Mouse (Mus musculus): ENCODE measurements at regions not wholly inside any gene's neighbourhood (a gene's known extent, or its start where the extent isn't known, plus 50 kb on each side); places are given as distances from the start of the nearest gene placed in this dataset.

DNA sequence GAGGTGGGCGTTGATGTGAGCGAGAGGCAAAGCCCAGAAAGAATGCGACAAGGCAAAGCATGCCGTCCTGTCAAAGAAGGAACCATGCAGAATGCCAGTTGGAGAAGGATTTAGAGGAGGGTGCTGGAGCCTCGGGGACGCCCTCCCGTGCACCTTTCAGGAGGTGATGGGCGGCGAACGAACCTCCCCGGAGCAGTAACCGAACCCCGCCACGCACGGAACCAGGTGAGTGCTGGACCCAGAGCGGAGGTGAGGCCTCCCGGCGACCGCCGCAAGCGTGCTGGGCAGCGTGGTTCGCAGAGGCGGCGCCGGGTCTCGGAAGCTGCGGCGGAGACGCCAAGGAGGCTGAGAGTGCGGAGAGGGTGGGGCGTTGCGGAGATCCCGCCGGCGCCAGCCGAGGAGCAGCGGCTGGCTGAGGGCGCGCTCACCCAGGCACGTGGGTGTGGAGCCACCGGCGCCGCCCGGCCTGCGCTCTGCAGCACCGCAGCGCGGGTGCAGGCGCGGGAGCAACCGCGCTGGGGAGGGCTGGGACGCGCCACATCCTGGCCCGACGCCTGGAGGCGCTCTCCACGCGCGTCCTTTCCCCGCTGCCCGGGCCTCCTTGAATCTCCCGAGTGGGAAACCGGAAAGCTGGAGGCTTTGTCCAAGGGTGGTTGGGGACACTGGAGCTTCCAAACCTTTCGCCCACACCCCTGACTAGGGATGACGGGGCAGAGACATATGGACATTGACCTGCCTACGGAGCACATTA, 178.3 kb upstream of the Topaz1 start:
- no peak for ATAC-seq (ENCODE audit: insufficient number of reproducible peaks, low FRiP score)
- Histone ChIP-seq H3K27me3 (replicated peaks) (peaks cover 87% of the 10 kb centered on the region), H3K9ac (peak overlapping the region; percentile 21; the same call in 1 of the 2 replicates), H3K4me1 (replicated peaks) (peaks cover 45% of the 10 kb centered on the region), H3K27ac (ENCODE audit: poor library complexity, severe bottlenecking) (no peak overlapping the region), H3K9me3 (replicated peaks) (no peaks in the 10 kb centered on the region), H3K4me2 (peak overlapping the region; percentile 78), H3K4me3 (peak overlapping the region; percentile 45), H3K36me3 (no peaks in the 10 kb centered on the region)
- under 1% methylated on average over 68 of the region's 68 CpGs for WGBS

DNA sequence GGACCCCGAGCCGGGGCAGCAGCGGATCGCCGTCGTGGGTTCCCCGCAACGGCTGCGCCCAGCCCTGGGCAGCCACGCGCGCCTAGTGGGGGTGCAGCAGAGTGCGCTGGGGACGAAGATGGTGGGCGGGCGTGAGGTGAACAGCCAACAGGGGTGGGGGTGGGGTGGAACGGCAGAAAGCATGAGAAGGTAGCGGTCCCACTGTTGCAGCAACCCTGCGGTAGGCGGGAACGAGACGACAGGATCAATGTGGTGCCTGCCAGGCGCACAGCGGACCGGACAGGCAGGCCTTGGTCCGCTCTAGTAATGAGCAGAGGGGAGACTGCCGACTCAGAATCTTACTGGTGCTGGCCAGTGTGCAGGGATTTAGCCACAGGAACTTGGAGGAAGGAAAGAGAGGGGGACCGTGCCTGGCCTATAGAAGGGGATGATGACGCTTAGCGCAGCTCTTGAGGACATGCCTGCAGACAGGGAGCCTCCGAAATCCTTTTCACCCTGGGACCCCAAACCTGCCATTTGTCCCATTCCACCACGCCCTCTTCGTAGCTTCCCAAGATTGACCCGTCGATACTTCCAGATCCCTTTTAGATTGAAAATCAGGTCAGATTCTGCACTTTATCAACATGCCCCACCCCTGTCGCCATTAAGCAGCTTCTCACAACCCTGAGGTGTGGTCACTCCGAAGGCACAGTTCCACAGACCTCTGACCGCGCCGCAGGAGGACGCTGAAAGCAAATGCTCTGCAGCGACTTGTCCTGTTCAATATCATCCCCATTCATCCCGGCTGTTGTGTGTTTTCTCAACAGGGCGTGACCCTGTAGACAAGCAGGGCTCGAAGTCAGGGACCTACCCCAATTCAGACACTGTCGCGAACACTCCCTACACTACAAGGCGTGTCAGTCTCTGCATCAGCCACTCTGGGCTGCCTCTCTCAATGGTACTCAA, 177.4 kb upstream of the Topaz1 start:
- ATAC-seq (ENCODE audit: insufficient number of reproducible peaks, low FRiP score): 0 out of 2 replicates have a peak, but pooled peaks have one; percentile 28

DNA sequence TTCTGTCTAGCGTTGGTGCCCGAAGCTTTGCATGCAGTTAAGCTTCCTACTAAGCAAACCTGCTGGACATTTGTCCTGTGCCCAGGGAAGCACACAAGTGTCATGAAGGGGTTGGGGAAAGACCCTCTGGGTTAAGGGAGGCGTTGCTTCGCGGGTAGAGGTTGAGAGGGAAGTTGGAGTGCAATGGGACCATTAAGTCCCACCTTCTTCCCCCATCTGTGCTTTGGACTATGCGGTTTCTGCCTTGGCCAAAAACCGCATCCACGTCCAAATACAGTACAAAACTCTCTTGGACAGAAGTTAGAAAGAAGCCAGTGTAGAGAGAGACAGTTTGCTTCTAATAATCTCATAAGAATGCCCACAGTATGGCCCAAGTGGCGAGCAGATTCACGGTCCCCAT, 176.1 kb upstream of the Topaz1 start:
- 5% methylated on average over 10 of the region's 10 CpGs for WGBS
- no peak overlapping the region for H3K27ac ChIP-seq (ENCODE audit: poor library complexity, severe bottlenecking)
- no peak for ATAC-seq (ENCODE audit: insufficient number of reproducible peaks, low FRiP score)
- no peaks in the 10 kb centered on the region for H3K9me3 ChIP-seq (replicated peaks)
- H3K36me3 ChIP-seq: no peaks in the 10 kb centered on the region
- peaks cover 45% of the 10 kb centered on the region for H3K4me1 ChIP-seq (replicated peaks)
- no peak overlapping the region for H3K4me3 ChIP-seq
- no peak overlapping the region for H3K9ac ChIP-seq
- peaks cover 91% of the 10 kb centered on the region for H3K27me3 ChIP-seq (replicated peaks)
- H3K4me2 ChIP-seq: peak overlapping the region; percentile 99

More for the DNA sequence above, 177.4 kb upstream of the Topaz1 start:
- Histone ChIP-seq H3K9ac (no peak overlapping the region), H3K27ac (ENCODE audit: poor library complexity, severe bottlenecking) (no peak overlapping the region), H3K4me3 (peak overlapping the region; percentile 45), H3K4me1 (replicated peaks) (peaks cover 45% of the 10 kb centered on the region), H3K4me2 (peak overlapping the region; percentile 78), H3K36me3 (no peaks in the 10 kb centered on the region), H3K9me3 (replicated peaks) (no peaks in the 10 kb centered on the region), H3K27me3 (replicated peaks) (peaks cover 87% of the 10 kb centered on the region)
- WGBS: 1% methylated on average over 48 of the region's 48 CpGs

DNA sequence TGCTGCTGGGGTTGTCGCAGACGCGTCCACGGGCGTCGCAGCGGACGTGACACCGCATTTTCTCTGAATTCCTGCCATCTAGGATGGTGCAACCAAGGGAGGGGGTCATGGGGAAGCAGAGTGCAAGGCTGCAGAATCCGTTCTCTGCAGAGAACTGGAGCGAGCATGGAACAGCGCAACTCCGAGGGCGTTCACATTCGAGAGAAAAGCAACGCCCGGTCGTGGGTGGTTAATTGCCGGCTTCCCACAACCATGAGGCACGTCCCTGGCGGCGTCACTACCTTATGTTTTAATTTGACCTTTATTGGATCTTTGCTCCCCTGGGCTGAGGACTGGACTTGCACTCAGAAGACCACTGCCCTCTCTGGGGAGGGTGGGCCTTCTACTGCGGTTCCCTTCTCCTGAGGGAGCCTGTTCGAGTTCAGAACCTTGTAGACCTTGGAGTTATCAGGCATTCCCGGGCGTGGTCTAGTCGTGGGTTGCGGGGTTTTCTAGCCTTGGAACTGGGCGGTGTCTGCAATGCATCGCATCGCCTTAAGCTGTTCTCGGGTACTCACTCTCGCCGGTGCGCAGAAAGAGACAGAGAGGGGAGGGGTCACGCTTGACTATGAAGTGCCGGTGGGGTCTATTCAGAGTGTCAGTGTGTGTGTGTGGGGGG, 175.6 kb upstream of the Topaz1 start:
- Histone ChIP-seq H3K9me3 (replicated peaks) (no peaks in the 10 kb centered on the region), H3K27ac (ENCODE audit: poor library complexity, severe bottlenecking) (no peak overlapping the region), H3K9ac (peak overlapping the region; percentile 56), H3K36me3 (no peaks in the 10 kb centered on the region), H3K27me3 (replicated peaks) (peaks cover 94% of the 10 kb centered on the region), H3K4me1 (replicated peaks) (peaks cover 45% of the 10 kb centered on the region), H3K4me3 (peak overlapping the region; percentile 55), H3K4me2 (peak overlapping the region; percentile 99)
- 1% methylated on average over 37 of the region's 37 CpGs for WGBS
- ATAC-seq (ENCODE audit: insufficient number of reproducible peaks, low FRiP score): no peak

DNA sequence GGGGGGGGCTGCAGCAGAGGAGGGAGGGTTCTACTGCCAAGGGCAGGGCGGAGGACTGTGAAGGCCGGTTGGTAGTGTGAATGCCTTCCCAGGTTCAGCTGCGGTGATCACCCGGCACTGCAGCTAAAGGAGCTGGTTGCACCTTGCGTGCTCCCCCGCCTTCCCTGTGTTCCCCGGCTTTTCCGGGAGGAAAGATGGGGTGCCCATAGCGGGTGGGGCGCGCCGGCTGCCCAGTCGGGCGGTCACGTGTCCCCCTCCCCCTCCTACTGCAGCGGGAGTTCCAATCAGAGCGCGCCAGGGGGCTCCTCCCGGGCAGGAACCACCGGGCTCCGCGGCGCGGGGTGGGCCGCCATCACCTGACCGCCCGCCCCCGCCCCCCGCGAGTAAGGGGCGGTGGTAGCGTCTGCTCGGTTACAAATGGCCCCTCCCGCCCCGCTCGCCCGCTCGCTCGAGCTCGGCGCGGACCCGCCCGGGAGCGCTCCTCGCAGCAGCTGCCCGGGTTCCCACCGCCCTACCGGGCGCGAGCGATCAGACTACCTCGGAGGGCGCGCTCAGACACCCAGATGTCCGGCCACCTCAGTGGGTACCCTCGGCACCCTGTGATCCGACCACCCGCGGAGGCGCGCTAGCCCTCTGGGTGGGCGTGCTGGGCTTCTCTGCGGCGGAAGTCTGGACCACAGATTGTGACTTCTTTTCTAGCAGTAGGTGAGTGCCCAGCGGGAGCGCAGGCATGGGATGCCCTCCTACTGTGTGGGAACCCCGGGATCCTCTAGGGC, 174.9 kb upstream of the Topaz1 start:
- 1% methylated on average over 62 of the region's 68 CpGs for WGBS
- peak; percentile 80 for ATAC-seq (ENCODE audit: insufficient number of reproducible peaks, low FRiP score)

DNA sequence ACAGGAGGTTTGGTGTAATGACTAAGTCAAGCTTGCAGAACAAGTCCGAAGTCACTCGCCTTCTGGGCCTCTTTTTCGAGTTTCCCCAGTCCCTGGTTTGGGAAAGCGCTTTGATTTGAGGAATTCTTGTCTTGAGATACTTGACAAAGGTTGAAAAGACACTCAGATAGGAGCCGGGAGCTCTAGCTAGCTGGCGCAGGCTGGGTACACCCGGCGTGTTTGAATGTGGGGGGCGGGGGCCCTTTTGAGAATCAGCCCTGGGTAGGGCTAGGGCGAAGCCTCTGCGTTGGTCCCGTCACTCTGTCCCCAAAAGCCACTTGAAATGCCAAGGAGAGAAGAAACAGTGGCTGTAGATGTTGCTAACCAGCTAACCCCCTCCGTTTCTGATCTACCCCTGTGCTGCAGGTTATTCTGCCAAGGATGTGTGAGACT, 174.3 kb upstream of the Topaz1 start:
- WGBS: 2% methylated on average over 13 of the region's 13 CpGs
- Histone ChIP-seq H3K4me3 (peak overlapping the region; percentile 55), H3K27me3 (replicated peaks) (peaks cover 87% of the 10 kb centered on the region), H3K9me3 (replicated peaks) (no peaks in the 10 kb centered on the region), H3K36me3 (no peaks in the 10 kb centered on the region), H3K4me2 (peak overlapping the region; percentile 99), H3K27ac (ENCODE audit: poor library complexity, severe bottlenecking) (no peak overlapping the region), H3K9ac (no peak overlapping the region; the same call in 1 of the 2 replicates), H3K4me1 (replicated peaks) (peaks cover 45% of the 10 kb centered on the region)
- no peak for ATAC-seq (ENCODE audit: insufficient number of reproducible peaks, low FRiP score)

More for the DNA sequence above, 174.9 kb upstream of the Topaz1 start:
- Histone ChIP-seq H3K4me2 (peak overlapping the region; percentile 99), H3K4me3 (peak overlapping the region; percentile 55), H3K27ac (ENCODE audit: poor library complexity, severe bottlenecking) (no peak overlapping the region), H3K36me3 (no peaks in the 10 kb centered on the region), H3K27me3 (replicated peaks) (peaks cover 93% of the 10 kb centered on the region), H3K4me1 (replicated peaks) (peaks cover 45% of the 10 kb centered on the region), H3K9ac (peak overlapping the region; percentile 56), H3K9me3 (replicated peaks) (no peaks in the 10 kb centered on the region)

DNA sequence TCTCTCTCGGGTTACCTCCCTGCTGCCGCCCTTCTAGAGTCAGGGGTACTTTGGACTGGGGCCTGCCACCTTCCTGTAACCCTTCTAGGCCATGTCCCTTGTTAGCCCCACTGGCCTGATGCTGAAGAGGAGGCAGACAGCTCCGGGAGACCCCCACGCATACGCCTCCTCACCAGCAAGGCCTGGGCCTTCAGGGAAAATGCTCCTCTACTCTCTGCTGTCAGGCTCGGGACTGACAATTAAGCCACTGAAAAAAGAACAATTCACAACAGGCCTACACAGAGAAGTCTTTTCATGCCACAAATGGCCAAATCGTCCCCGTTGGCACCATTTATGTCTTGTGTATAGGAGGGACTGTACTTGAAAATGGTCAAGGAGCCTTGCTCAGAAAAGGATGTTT, 161.9 kb upstream of the Topaz1 start:
- 77% methylated on average over 8 of the region's 8 CpGs for WGBS
- Histone ChIP-seq H3K4me3 (no peak overlapping the region), H3K9me3 (replicated peaks) (no peaks in the 10 kb centered on the region), H3K27ac (ENCODE audit: poor library complexity, severe bottlenecking) (no peak overlapping the region), H3K9ac (no peak overlapping the region), H3K4me2 (no peak overlapping the region), H3K27me3 (replicated peaks) (peaks cover 19% of the 10 kb centered on the region; the same call in 1 of the 2 replicates), H3K4me1 (replicated peaks) (no peaks in the 10 kb centered on the region), H3K36me3 (no peaks in the 10 kb centered on the region)
- no peak for ATAC-seq (ENCODE audit: insufficient number of reproducible peaks, low FRiP score)

DNA sequence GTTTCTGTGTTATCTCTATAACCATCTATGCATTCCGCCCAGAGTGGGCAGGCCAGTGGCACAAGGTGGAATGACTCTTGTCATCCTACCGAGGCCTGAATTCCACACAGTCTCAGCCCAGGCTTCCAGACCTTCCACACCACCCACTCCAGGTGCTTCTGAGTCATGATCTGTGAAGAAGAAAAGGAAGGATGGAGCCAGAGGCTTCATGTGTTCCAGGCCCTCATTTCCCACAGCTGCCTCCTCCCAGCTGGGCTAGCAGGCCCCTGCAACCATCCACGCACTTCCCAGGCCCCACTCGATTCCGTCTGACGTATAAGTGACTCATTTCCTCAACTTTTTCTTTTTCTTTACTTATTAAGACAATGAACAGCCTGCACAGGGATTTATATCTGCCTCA, 160.7 kb upstream of the Topaz1 start:
- Histone ChIP-seq H3K36me3 (no peaks in the 10 kb centered on the region), H3K27me3 (replicated peaks) (peaks cover 29% of the 10 kb centered on the region), H3K9me3 (replicated peaks) (no peaks in the 10 kb centered on the region), H3K4me2 (no peak overlapping the region), H3K4me1 (replicated peaks) (no peaks in the 10 kb centered on the region), H3K4me3 (no peak overlapping the region), H3K9ac (no peak overlapping the region), H3K27ac (ENCODE audit: poor library complexity, severe bottlenecking) (no peak overlapping the region)
- WGBS: 72% methylated on average over 6 of the region's 6 CpGs
- ATAC-seq (ENCODE audit: insufficient number of reproducible peaks, low FRiP score): no peak

DNA sequence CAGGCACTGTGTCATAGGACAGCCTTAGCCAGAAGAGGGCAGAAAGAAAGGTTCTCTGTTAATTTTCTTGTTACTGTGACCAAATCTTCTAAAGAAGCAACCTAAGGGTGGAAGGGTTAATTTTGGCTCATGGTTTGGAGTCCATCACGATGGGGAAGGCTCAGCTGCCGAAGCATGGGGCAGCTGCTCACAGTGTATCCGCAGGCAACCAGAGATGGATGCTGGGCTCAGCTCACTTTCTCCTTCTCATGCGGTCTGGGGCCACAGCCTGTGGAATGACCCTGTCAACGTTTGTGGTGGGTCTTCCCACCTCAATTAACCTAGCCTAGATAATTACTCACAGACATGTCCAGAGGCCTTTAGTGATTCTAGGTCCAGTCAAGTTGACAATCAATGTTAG, 160.2 kb upstream of the Topaz1 start:
- H3K4me1 ChIP-seq (replicated peaks): no peaks in the 10 kb centered on the region
- H3K9ac ChIP-seq: no peak overlapping the region
- H3K36me3 ChIP-seq: no peaks in the 10 kb centered on the region
- 70% methylated on average over 5 of the region's 5 CpGs for WGBS
- peaks cover 30% of the 10 kb centered on the region for H3K27me3 ChIP-seq (replicated peaks)
- H3K4me2 ChIP-seq: no peak overlapping the region
- no peak for ATAC-seq (ENCODE audit: insufficient number of reproducible peaks, low FRiP score)
- H3K27ac ChIP-seq (ENCODE audit: poor library complexity, severe bottlenecking): no peak overlapping the region
- H3K4me3 ChIP-seq: no peak overlapping the region
- H3K9me3 ChIP-seq (replicated peaks): no peaks in the 10 kb centered on the region

DNA sequence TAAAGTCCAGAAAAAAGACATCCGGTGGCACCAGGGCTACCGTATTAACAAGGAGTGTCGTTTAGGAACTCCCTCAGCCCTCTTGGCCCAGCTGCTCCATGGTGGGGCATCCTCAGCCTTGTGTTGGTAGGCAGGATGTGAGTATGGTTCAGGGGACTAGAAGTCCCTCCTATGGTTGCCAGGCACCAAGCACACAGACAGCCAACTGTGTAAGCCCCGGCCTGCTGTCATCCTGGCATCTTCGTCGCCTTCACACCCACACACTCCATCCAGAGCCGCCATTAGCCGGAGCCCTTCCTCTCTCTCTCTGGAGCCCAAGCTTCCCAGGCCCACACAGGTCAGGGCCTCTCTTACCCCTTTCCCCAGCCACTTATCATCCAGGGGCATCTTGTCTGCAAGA, 158.9 kb upstream of the Topaz1 start:
- Histone ChIP-seq H3K9me3 (replicated peaks) (no peaks in the 10 kb centered on the region), H3K36me3 (no peaks in the 10 kb centered on the region), H3K9ac (no peak overlapping the region), H3K4me2 (no peak overlapping the region), H3K4me3 (no peak overlapping the region), H3K27me3 (replicated peaks) (peaks cover 35% of the 10 kb centered on the region), H3K4me1 (replicated peaks) (no peaks in the 10 kb centered on the region), H3K27ac (ENCODE audit: poor library complexity, severe bottlenecking) (no peak overlapping the region)
- ATAC-seq (ENCODE audit: insufficient number of reproducible peaks, low FRiP score): no peak
- 59% methylated on average over 8 of the region's 8 CpGs for WGBS
